11 mouse cellular contexts compared by ENCODE assay signal in the genomic region with DNA sequence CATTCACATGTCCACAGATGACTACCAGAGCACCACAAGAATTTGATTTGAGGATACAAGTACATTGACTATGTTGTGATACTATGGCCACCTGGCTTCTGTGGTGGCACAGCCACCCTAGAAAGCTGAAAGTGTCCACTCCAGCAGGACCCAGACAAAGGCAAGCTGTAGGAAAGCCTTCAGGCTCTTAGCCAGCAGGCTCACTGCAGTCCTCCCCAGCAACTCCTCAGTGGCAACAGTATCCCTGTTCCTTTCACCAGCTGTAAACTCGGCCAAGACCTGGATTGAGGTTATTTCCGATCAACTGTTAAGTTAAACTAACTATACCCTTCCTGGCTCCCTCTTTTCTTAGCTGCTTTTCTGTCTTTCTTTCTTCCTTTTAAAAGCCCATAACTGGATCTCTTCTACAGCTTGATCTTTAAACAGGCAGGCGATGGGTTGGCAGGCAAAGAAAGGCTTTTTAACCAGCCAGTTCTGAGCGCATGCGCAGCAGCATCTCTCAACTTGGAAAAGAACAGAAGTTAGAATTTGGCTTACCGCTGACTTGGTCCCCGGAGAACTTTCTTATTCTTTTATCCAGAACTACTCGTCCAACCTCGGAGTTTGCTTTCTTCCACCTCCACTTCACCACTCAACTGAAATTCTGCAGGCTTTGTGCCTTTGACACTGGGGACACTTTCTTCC.
DNase-seq lines count a peak whose midpoint lies in the region; ATAC-seq lines count a peak whose summit lies in the region.
"Had no signal": no experiment of that assay in that cellular context is flagged by ENCODE, and none has a peak within 500 bp of the region (broad histone marks: within the 10 kb centered on the region; RNA-seq: fewer than 3 reads in every experiment).

No protein-coding gene starts in this region.

- no peaks in the 10 kb centered on the region for H3K9me3 ChIP-seq in heart, embryonic 16.5 days (replicated peaks; ENCODE audit: control insufficient read depth, low read length)
- H3K9me3 ChIP-seq in forebrain, embryonic 12.5 days, result no peaks in the 10 kb centered on the region
- H3K9me3 ChIP-seq in kidney, embryonic 16.5 days (ENCODE audit: low read length), result no peaks in the 10 kb centered on the region
- H3K9me3 ChIP-seq: midbrain, embryonic 13.5 days had no signal

- no peaks in the 10 kb centered on the region for H3K36me3 ChIP-seq in heart, embryonic 16.5 days (ENCODE audit: control insufficient read depth, insufficient read depth)
- no peaks in the 10 kb centered on the region for H3K36me3 ChIP-seq in forebrain, embryonic 12.5 days (replicated peaks)
- H3K36me3 ChIP-seq in kidney, embryonic 16.5 days (ENCODE audit: insufficient read depth, low read length), result no peaks in the 10 kb centered on the region
- H3K36me3 ChIP-seq: midbrain, embryonic 13.5 days had no signal

- no peak overlapping the region for H3K4me3 ChIP-seq in heart, embryonic 16.5 days (ENCODE audit: low read length)
- H3K4me3 ChIP-seq in forebrain, embryonic 12.5 days (replicated peaks), result no peak overlapping the region
- no peak overlapping the region for H3K4me3 ChIP-seq in kidney, embryonic 16.5 days (ENCODE audit: low read length)
- H3K4me3 ChIP-seq: midbrain, embryonic 13.5 days had no signal

- H3K27ac ChIP-seq in heart, embryonic 16.5 days (ENCODE audit: low read length), result peak overlapping the region; percentile 1; the same call in 1 of the 2 replicates
- H3K27ac ChIP-seq in forebrain, embryonic 12.5 days, result no peak overlapping the region
- H3K27ac ChIP-seq in kidney, embryonic 16.5 days (ENCODE audit: low read length), result no peak overlapping the region
- H3K27ac ChIP-seq: midbrain, embryonic 13.5 days had no signal

- H3K9ac ChIP-seq in heart, embryonic 16.5 days (ENCODE audit: low read length), result no peak overlapping the region
- H3K9ac ChIP-seq in forebrain, embryonic 12.5 days, result no peak overlapping the region
- H3K9ac ChIP-seq in kidney, embryonic 16.5 days (replicated peaks; ENCODE audit: low read length), result no peak overlapping the region
- H3K9ac ChIP-seq: midbrain, embryonic 13.5 days had no signal

- no peaks in the 10 kb centered on the region for H3K4me1 ChIP-seq in heart, embryonic 16.5 days (ENCODE audit: control insufficient read depth, insufficient read depth, low read length)
- no peaks in the 10 kb centered on the region for H3K4me1 ChIP-seq in forebrain, embryonic 12.5 days
- no peaks in the 10 kb centered on the region for H3K4me1 ChIP-seq in kidney, embryonic 16.5 days (ENCODE audit: insufficient read depth, low read length)
- H3K4me1 ChIP-seq: midbrain, embryonic 13.5 days had no signal

- H3K27me3 ChIP-seq in heart, embryonic 16.5 days (ENCODE audit: control insufficient read depth, insufficient read depth, low read length), result no peaks in the 10 kb centered on the region
- H3K27me3 ChIP-seq in forebrain, embryonic 12.5 days, result no peaks in the 10 kb centered on the region
- H3K27me3 ChIP-seq in kidney, embryonic 16.5 days (ENCODE audit: insufficient read depth, low read length), result no peaks in the 10 kb centered on the region
- H3K27me3 ChIP-seq: midbrain, embryonic 13.5 days had no signal

- ATAC-seq in heart, embryonic 16.5 days (replicated peaks; ENCODE audit: extremely low read depth, insufficient read depth, low FRiP score), result no peak
- no peak for ATAC-seq in forebrain, embryonic 12.5 days (ENCODE audit: low FRiP score)
- no peak for ATAC-seq in kidney, embryonic 16.5 days (ENCODE audit: low FRiP score, low TSS enrichment)
- ATAC-seq: midbrain, embryonic 13.5 days had no signal

- 71% methylated on average over 9 of the region's 9 CpGs for WGBS in heart, embryonic 16.5 days
- WGBS in forebrain, embryonic 12.5 days, result 91% methylated on average over 9 of the region's 9 CpGs
- 86% methylated on average over 9 of the region's 9 CpGs for WGBS in kidney, embryonic 16.5 days

- H3K4me2 ChIP-seq in heart, embryonic 16.5 days (ENCODE audit: low read depth, low read length), result no peak overlapping the region; the same call in 1 of the 2 replicates
- no peak overlapping the region for H3K4me2 ChIP-seq in forebrain, embryonic 12.5 days
- no peak overlapping the region for H3K4me2 ChIP-seq in kidney, embryonic 16.5 days (replicated peaks; ENCODE audit: low read depth, low read length)
- H3K4me2 ChIP-seq: midbrain, embryonic 13.5 days had no signal

- peak; percentile 6 for DNase-seq in kidney, postnatal 10 days
- no peak for DNase-seq in kidney, adult 11 months
- DNase-seq in gastrocnemius, adult 18-20 months (ENCODE audit: low spot score), result peak; percentile 71
- peak; percentile 30 to 40 for DNase-seq in lung, postnatal 4 days
- no peak for DNase-seq in c-Kit-positive CD71-positive TER-119-positive erythroid progenitor cells, embryonic 14.5 days (ENCODE audit: low spot score)
- DNase-seq: retina, postnatal 1 day; thymus, postnatal 14 days had no signal

Comparison
In these comparisons a context has a peak if more than half of its experiments do, and no peak if none do; other contexts are left out.
1. DNase-seq: peak in kidney, postnatal 10 days (single experiment), gastrocnemius, adult 18-20 months (single experiment) and lung, postnatal 4 days (2 of 2); none in kidney, adult 11 months (single experiment) and c-Kit-positive CD71-positive TER-119-positive erythroid progenitor cells, embryonic 14.5 days (single experiment).